Mouse (Mus musculus): Measurements from ENCODE around the gene Stc2. TPM values are rescaled to one million over a fixed set of nuclear protein-coding genes. Genes with fewer than 3 reads are reported as not detected.

The Stc2 gene
- polyA plus RNA-seq, 2 experiments, result 0.18 to 0.46 TPM

GRCm38 (mm10) chr11:31398604-31399003 is 28.7 kb upstream of the Stc2 start:
- no peak overlapping the region for H3K27ac ChIP-seq
- no peak overlapping the region for H3K4me2 ChIP-seq (ENCODE audit: low read depth)
- ATAC-seq (ENCODE audit: insufficient read depth) (no peak), DNase-seq (ENCODE audit: low read depth in 3 of 3, low spot score in 3 of 3) (no peak)
- no peaks in the 10 kb centered on the region for H3K36me3 ChIP-seq (replicated peaks; ENCODE audit: control insufficient read depth, insufficient read depth, low read depth)
- no peaks in the 10 kb centered on the region for H3K27me3 ChIP-seq (ENCODE audit: control insufficient read depth, insufficient read depth, low read length)
- TF ChIP-seq EP300 (IDR thresholded peaks at IDR 0.05; ENCODE audit: low read depth), result no peak
- no peak for TF ChIP-seq CTCF (IDR thresholded peaks at IDR 0.05; ENCODE audit: low read depth)
- 35% methylated on average over 2 of the region's 2 CpGs for WGBS (ENCODE audit: insufficient replicate concordance)
- H3K9ac ChIP-seq (replicated peaks), result no peak overlapping the region
- no peak overlapping the region for H3K4me3 ChIP-seq (ENCODE audit: insufficient read depth in 1 of 2, low read depth in 2 of 2, low read length in 2 of 2)
- H3K4me1 ChIP-seq (replicated peaks; ENCODE audit: control insufficient read depth in 2 of 2, insufficient read depth in 2 of 2, low read length in 1 of 2), result no peaks in the 10 kb centered on the region
- H3K9me3 ChIP-seq (ENCODE audit: control insufficient read depth, low read length), result no peaks in the 10 kb centered on the region

- Histone ChIP-seq H3K36me3 (replicated peaks; ENCODE audit: control insufficient read depth, insufficient read depth, low read depth) (no peaks in the 10 kb centered on the region), H3K27ac (no peak overlapping the region), H3K9ac (replicated peaks) (no peak overlapping the region), H3K9me3 (ENCODE audit: control insufficient read depth, low read length) (no peaks in the 10 kb centered on the region), H3K4me3 (ENCODE audit: insufficient read depth in 1 of 2, low read depth in 2 of 2, low read length in 2 of 2) (no peak overlapping the region), H3K4me1 (replicated peaks; ENCODE audit: control insufficient read depth in 2 of 2, insufficient read depth in 2 of 2, low read length in 1 of 2) (no peaks in the 10 kb centered on the region), H3K27me3 (ENCODE audit: control insufficient read depth, insufficient read depth, low read length) (no peaks in the 10 kb centered on the region), H3K4me2 (ENCODE audit: low read depth) (no peak overlapping the region)
- ATAC-seq (ENCODE audit: insufficient read depth) (no peak), DNase-seq (ENCODE audit: low read depth in 3 of 3, low spot score in 3 of 3) (no peak)
- TF ChIP-seq CTCF (IDR thresholded peaks at IDR 0.05; ENCODE audit: low read depth) (no peak), EP300 (IDR thresholded peaks at IDR 0.05; ENCODE audit: low read depth) (no peak)
- 49% methylated on average over 6 of the region's 6 CpGs for WGBS (ENCODE audit: insufficient replicate concordance)
Observed at GRCm38 (mm10) chr11:31396638-31397417, 27.0 kb upstream of the Stc2 start.

GRCm38 (mm10) chr11:31394026-31394425 is 24.2 kb upstream of the Stc2 start:
- DNase-seq (ENCODE audit: low read depth in 3 of 3, low spot score in 3 of 3) (no peak), ATAC-seq (ENCODE audit: insufficient read depth) (no peak)
- WGBS (ENCODE audit: insufficient replicate concordance), result 38% methylated on average over 6 of the region's 6 CpGs
- Histone ChIP-seq H3K4me3 (ENCODE audit: insufficient read depth in 1 of 2, low read depth in 2 of 2, low read length in 2 of 2) (no peak overlapping the region), H3K36me3 (replicated peaks; ENCODE audit: control insufficient read depth, insufficient read depth, low read depth) (no peaks in the 10 kb centered on the region), H3K4me2 (ENCODE audit: low read depth) (no peak overlapping the region), H3K9ac (replicated peaks) (no peak overlapping the region), H3K4me1 (replicated peaks; ENCODE audit: control insufficient read depth in 2 of 2, insufficient read depth in 2 of 2, low read length in 1 of 2) (no peaks in the 10 kb centered on the region), H3K27me3 (ENCODE audit: control insufficient read depth, insufficient read depth, low read length) (no peaks in the 10 kb centered on the region), H3K9me3 (ENCODE audit: control insufficient read depth, low read length) (no peaks in the 10 kb centered on the region), H3K27ac (no peak overlapping the region)
- TF ChIP-seq EP300 (IDR thresholded peaks at IDR 0.05; ENCODE audit: low read depth) (no peak), CTCF (IDR thresholded peaks at IDR 0.05; ENCODE audit: low read depth) (no peak)

GRCm38 (mm10) chr11:31392340-31392739 is 22.5 kb upstream of the Stc2 start:
- H3K9ac ChIP-seq (replicated peaks), result no peak overlapping the region
- 56% methylated on average over 5 of the region's 5 CpGs for WGBS (ENCODE audit: insufficient replicate concordance)
- H3K27me3 ChIP-seq (ENCODE audit: control insufficient read depth, insufficient read depth, low read length), result no peaks in the 10 kb centered on the region
- no peak overlapping the region for H3K27ac ChIP-seq
- H3K4me3 ChIP-seq (ENCODE audit: insufficient read depth in 1 of 2, low read depth in 2 of 2, low read length in 2 of 2), result no peak overlapping the region
- ATAC-seq (ENCODE audit: insufficient read depth), result no peak
- no peak for TF ChIP-seq EP300 (IDR thresholded peaks at IDR 0.05; ENCODE audit: low read depth)
- TF ChIP-seq CTCF (IDR thresholded peaks at IDR 0.05; ENCODE audit: low read depth), result no peak
- H3K36me3 ChIP-seq (replicated peaks; ENCODE audit: control insufficient read depth, insufficient read depth, low read depth), result no peaks in the 10 kb centered on the region
- no peak for DNase-seq (ENCODE audit: low read depth in 3 of 3, low spot score in 3 of 3)
- H3K9me3 ChIP-seq (ENCODE audit: control insufficient read depth, low read length), result no peaks in the 10 kb centered on the region
- no peaks in the 10 kb centered on the region for H3K4me1 ChIP-seq (replicated peaks; ENCODE audit: control insufficient read depth in 2 of 2, insufficient read depth in 2 of 2, low read length in 1 of 2)
- no peak overlapping the region for H3K4me2 ChIP-seq (ENCODE audit: low read depth)

GRCm38 (mm10) chr11:31388890-31389289 is 19.0 kb upstream of the Stc2 start:
- Histone ChIP-seq H3K9ac (replicated peaks) (no peak overlapping the region), H3K36me3 (replicated peaks; ENCODE audit: control insufficient read depth, insufficient read depth, low read depth) (no peaks in the 10 kb centered on the region), H3K27ac (no peak overlapping the region), H3K4me1 (replicated peaks; ENCODE audit: control insufficient read depth in 2 of 2, insufficient read depth in 2 of 2, low read length in 1 of 2) (no peaks in the 10 kb centered on the region), H3K4me2 (ENCODE audit: low read depth) (no peak overlapping the region), H3K9me3 (ENCODE audit: control insufficient read depth, low read length) (no peaks in the 10 kb centered on the region), H3K4me3 (ENCODE audit: insufficient read depth in 1 of 2, low read depth in 2 of 2, low read length in 2 of 2) (no peak overlapping the region), H3K27me3 (ENCODE audit: control insufficient read depth, insufficient read depth, low read length) (no peaks in the 10 kb centered on the region)
- ATAC-seq (ENCODE audit: insufficient read depth), result no peak
- WGBS (ENCODE audit: insufficient replicate concordance), result 52% methylated on average over 4 of the region's 4 CpGs
- no peak for DNase-seq (ENCODE audit: low read depth in 3 of 3, low spot score in 3 of 3)
- no peak for TF ChIP-seq CTCF (IDR thresholded peaks at IDR 0.05; ENCODE audit: low read depth)
- TF ChIP-seq EP300 (IDR thresholded peaks at IDR 0.05; ENCODE audit: low read depth), result no peak

All from liver, embryonic 14.5 days (tissue).